Mouse (Mus musculus): ENCODE data around the gene Rcan3. TPM values are rescaled to one million over a fixed set of nuclear protein-coding genes. Genes with fewer than 3 reads are reported as not detected.

The Rcan3 gene
- polyA plus RNA-seq, 1 experiment from 2014 or later = 9.2 TPM

GRCm38 (mm10) chr4:135413491-135413890, 20.2 kb downstream of the Rcan3 start:
- peaks cover 31% of the 10 kb centered on the region for H3K36me3 ChIP-seq (ENCODE audit: control insufficient read depth, insufficient read depth, low read length)
- 78% methylated on average over 8 of the region's 8 CpGs for WGBS
- H3K9ac ChIP-seq (ENCODE audit: low read length) = no peak overlapping the region
- H3K4me1 ChIP-seq (ENCODE audit: control insufficient read depth in 2 of 2, insufficient read depth in 2 of 2, low read length in 2 of 2) = no peaks in the 10 kb centered on the region
- H3K27ac ChIP-seq (replicated peaks in 1 of 2; ENCODE audit: control insufficient read depth in 1 of 2, insufficient read depth in 1 of 2, low read depth in 2 of 2, low read length in 2 of 2) = no peak overlapping the region
- H3K9me3 ChIP-seq (ENCODE audit: control insufficient read depth, low read length) = no peaks in the 10 kb centered on the region
- no peaks in the 10 kb centered on the region for H3K27me3 ChIP-seq (ENCODE audit: control insufficient read depth, insufficient read depth, low read length)
- H3K4me3 ChIP-seq (ENCODE audit: control insufficient read depth in 1 of 2, insufficient read depth in 1 of 2, low read depth in 1 of 2, low read length in 2 of 2) = no peak overlapping the region
- ATAC-seq (ENCODE audit: insufficient number of reproducible peaks, insufficient read depth, low FRiP score, low read depth) = no peak
- no peak overlapping the region for H3K4me2 ChIP-seq (ENCODE audit: low read length)

GRCm38 (mm10) chr4:135411633-135412032, 22.0 kb downstream of the Rcan3 start:
- Histone ChIP-seq H3K4me3 (ENCODE audit: control insufficient read depth in 1 of 2, insufficient read depth in 1 of 2, low read depth in 1 of 2, low read length in 2 of 2) (no peak overlapping the region), H3K27me3 (ENCODE audit: control insufficient read depth, insufficient read depth, low read length) (no peaks in the 10 kb centered on the region), H3K36me3 (ENCODE audit: control insufficient read depth, insufficient read depth, low read length) (peaks cover 17% of the 10 kb centered on the region; the same call in 1 of the 2 replicates), H3K4me2 (ENCODE audit: low read length) (no peak overlapping the region), H3K9ac (ENCODE audit: low read length) (no peak overlapping the region), H3K9me3 (ENCODE audit: control insufficient read depth, low read length) (no peaks in the 10 kb centered on the region), H3K27ac (replicated peaks in 1 of 2; ENCODE audit: control insufficient read depth in 1 of 2, insufficient read depth in 1 of 2, low read depth in 2 of 2, low read length in 2 of 2) (no peak overlapping the region), H3K4me1 (ENCODE audit: control insufficient read depth in 2 of 2, insufficient read depth in 2 of 2, low read length in 2 of 2) (no peaks in the 10 kb centered on the region)
- 42% methylated on average over 4 of the region's 4 CpGs for WGBS
- ATAC-seq (ENCODE audit: insufficient number of reproducible peaks, insufficient read depth, low FRiP score, low read depth) = no peak

GRCm38 (mm10) chr4:135406180-135406579, 27.5 kb downstream of the Rcan3 start:
- H3K4me3 ChIP-seq (ENCODE audit: control insufficient read depth in 1 of 2, insufficient read depth in 1 of 2, low read depth in 1 of 2, low read length in 2 of 2) = no peak overlapping the region
- 49% methylated on average over 5 of the region's 5 CpGs for WGBS
- H3K9me3 ChIP-seq (ENCODE audit: control insufficient read depth, low read length) = no peaks in the 10 kb centered on the region
- H3K4me1 ChIP-seq (ENCODE audit: control insufficient read depth in 2 of 2, insufficient read depth in 2 of 2, low read length in 2 of 2) = no peaks in the 10 kb centered on the region
- H3K27ac ChIP-seq (replicated peaks in 1 of 2; ENCODE audit: control insufficient read depth in 1 of 2, insufficient read depth in 1 of 2, low read depth in 2 of 2, low read length in 2 of 2) = no peak overlapping the region
- no peak overlapping the region for H3K9ac ChIP-seq (ENCODE audit: low read length)
- ATAC-seq (ENCODE audit: insufficient number of reproducible peaks, insufficient read depth, low FRiP score, low read depth) = no peak
- H3K27me3 ChIP-seq (ENCODE audit: control insufficient read depth, insufficient read depth, low read length) = no peaks in the 10 kb centered on the region
- no peak overlapping the region for H3K4me2 ChIP-seq (ENCODE audit: low read length)
- no peaks in the 10 kb centered on the region for H3K36me3 ChIP-seq (ENCODE audit: control insufficient read depth, insufficient read depth, low read length)

GRCm38 (mm10) chr4:135404916-135405315, 28.7 kb downstream of the Rcan3 start:
- 0 out of 2 replicates have a peak, but pooled peaks cover 4% of the 10 kb centered on the region for H3K27me3 ChIP-seq (ENCODE audit: control insufficient read depth, insufficient read depth, low read length)
- WGBS = 95% methylated on average over 2 of the region's 2 CpGs
- no peaks in the 10 kb centered on the region for H3K4me1 ChIP-seq (ENCODE audit: control insufficient read depth in 2 of 2, insufficient read depth in 2 of 2, low read length in 2 of 2)
- H3K9ac ChIP-seq (ENCODE audit: low read length) = no peak overlapping the region
- H3K9me3 ChIP-seq (ENCODE audit: control insufficient read depth, low read length) = no peaks in the 10 kb centered on the region
- H3K27ac ChIP-seq (replicated peaks in 1 of 2; ENCODE audit: control insufficient read depth in 1 of 2, insufficient read depth in 1 of 2, low read depth in 2 of 2, low read length in 2 of 2) = no peak overlapping the region
- no peak overlapping the region for H3K4me3 ChIP-seq (ENCODE audit: control insufficient read depth in 1 of 2, insufficient read depth in 1 of 2, low read depth in 1 of 2, low read length in 2 of 2)
- no peak overlapping the region for H3K4me2 ChIP-seq (ENCODE audit: low read length)
- no peak for ATAC-seq (ENCODE audit: insufficient number of reproducible peaks, insufficient read depth, low FRiP score, low read depth)
- no peaks in the 10 kb centered on the region for H3K36me3 ChIP-seq (ENCODE audit: control insufficient read depth, insufficient read depth, low read length)

- Histone ChIP-seq H3K4me1 (ENCODE audit: control insufficient read depth in 2 of 2, insufficient read depth in 2 of 2, low read length in 2 of 2) (no peaks in the 10 kb centered on the region), H3K9ac (ENCODE audit: low read length) (no peak overlapping the region), H3K9me3 (ENCODE audit: control insufficient read depth, low read length) (no peaks in the 10 kb centered on the region), H3K27me3 (ENCODE audit: control insufficient read depth, insufficient read depth, low read length) (peaks cover 6% of the 10 kb centered on the region; the same call in 1 of the 2 replicates), H3K4me2 (ENCODE audit: low read length) (no peak overlapping the region), H3K27ac (replicated peaks in 1 of 2; ENCODE audit: control insufficient read depth in 1 of 2, insufficient read depth in 1 of 2, low read depth in 2 of 2, low read length in 2 of 2) (no peak overlapping the region), H3K4me3 (ENCODE audit: control insufficient read depth in 1 of 2, insufficient read depth in 1 of 2, low read depth in 1 of 2, low read length in 2 of 2) (no peak overlapping the region), H3K36me3 (ENCODE audit: control insufficient read depth, insufficient read depth, low read length) (no peaks in the 10 kb centered on the region)
- 64% methylated on average over 10 of the region's 10 CpGs for WGBS
- ATAC-seq (ENCODE audit: insufficient number of reproducible peaks, insufficient read depth, low FRiP score, low read depth) = no peak
Observed at GRCm38 (mm10) chr4:135404048-135404447, 29.6 kb downstream of the Rcan3 start.

- Histone ChIP-seq H3K9ac (ENCODE audit: low read length) (no peak overlapping the region), H3K27ac (replicated peaks in 1 of 2; ENCODE audit: control insufficient read depth in 1 of 2, insufficient read depth in 1 of 2, low read depth in 2 of 2, low read length in 2 of 2) (no peak overlapping the region), H3K4me1 (ENCODE audit: control insufficient read depth in 2 of 2, insufficient read depth in 2 of 2, low read length in 2 of 2) (peaks cover 3 to 8% of the 10 kb centered on the region in 2 experiments), H3K4me3 (ENCODE audit: control insufficient read depth in 1 of 2, insufficient read depth in 1 of 2, low read depth in 1 of 2, low read length in 2 of 2) (no peak overlapping the region), H3K27me3 (ENCODE audit: control insufficient read depth, insufficient read depth, low read length) (peaks cover 27% of the 10 kb centered on the region), H3K4me2 (ENCODE audit: low read length) (no peak overlapping the region), H3K9me3 (ENCODE audit: control insufficient read depth, low read length) (no peaks in the 10 kb centered on the region), H3K36me3 (ENCODE audit: control insufficient read depth, insufficient read depth, low read length) (no peaks in the 10 kb centered on the region)
- no peak for ATAC-seq (ENCODE audit: insufficient number of reproducible peaks, insufficient read depth, low FRiP score, low read depth)
- 27% methylated on average over 7 of the region's 7 CpGs for WGBS
Observed at GRCm38 (mm10) chr4:135401881-135402280, 31.8 kb downstream of the Rcan3 start.

GRCm38 (mm10) chr4:135397991-135398390, 35.7 kb downstream of the Rcan3 start, which contains the start of gene Ncmap:
Gene Ncmap, minus strand, starts transcription at chr4:135398227.
- Histone ChIP-seq H3K4me2 (ENCODE audit: low read length) (peak within 1 kb of the TSS; percentile 84), H3K27ac (replicated peaks in 1 of 2; ENCODE audit: control insufficient read depth in 1 of 2, insufficient read depth in 1 of 2, low read depth in 2 of 2, low read length in 2 of 2) (no peak within 1 kb of the TSS), H3K9ac (ENCODE audit: low read length) (peak within 1 kb of the TSS; percentile 59), H3K9me3 (ENCODE audit: control insufficient read depth, low read length) (0 out of 2 replicates have a peak, but pooled peaks cover under 1% of the 10 kb centered on the region), H3K4me3 (ENCODE audit: control insufficient read depth in 1 of 2, insufficient read depth in 1 of 2, low read depth in 1 of 2, low read length in 2 of 2) (peak within 1 kb of the TSS; percentile 39 to 46), H3K36me3 (ENCODE audit: control insufficient read depth, insufficient read depth, low read length) (no peaks in the 10 kb centered on the region), H3K4me1 (ENCODE audit: control insufficient read depth in 2 of 2, insufficient read depth in 2 of 2, low read length in 2 of 2) (peaks cover 3 to 8% of the 10 kb centered on the region in 2 experiments), H3K27me3 (ENCODE audit: control insufficient read depth, insufficient read depth, low read length) (peaks cover 43% of the 10 kb centered on the region)
- WGBS = 1% methylated on average over 29 of the region's 29 CpGs
- no peak for ATAC-seq (ENCODE audit: insufficient number of reproducible peaks, insufficient read depth, low FRiP score, low read depth)

- peak overlapping the region; percentile 59 for H3K9ac ChIP-seq (ENCODE audit: low read length)
- H3K4me2 ChIP-seq (ENCODE audit: low read length) = peak overlapping the region; percentile 84
- H3K27ac ChIP-seq (replicated peaks in 1 of 2; ENCODE audit: control insufficient read depth in 1 of 2, insufficient read depth in 1 of 2, low read depth in 2 of 2, low read length in 2 of 2) = no peak overlapping the region
- H3K4me3 ChIP-seq (ENCODE audit: control insufficient read depth in 1 of 2, insufficient read depth in 1 of 2, low read depth in 1 of 2, low read length in 2 of 2) = peak overlapping the region; percentile 39 to 46
- H3K9me3 ChIP-seq (ENCODE audit: control insufficient read depth, low read length) = 0 out of 2 replicates have a peak, but pooled peaks cover 3% of the 10 kb centered on the region
- H3K36me3 ChIP-seq (ENCODE audit: control insufficient read depth, insufficient read depth, low read length) = no peaks in the 10 kb centered on the region
- peaks cover 43% of the 10 kb centered on the region for H3K27me3 ChIP-seq (ENCODE audit: control insufficient read depth, insufficient read depth, low read length)
- WGBS = 3% methylated on average over 16 of the region's 16 CpGs
- H3K4me1 ChIP-seq (ENCODE audit: control insufficient read depth in 2 of 2, insufficient read depth in 2 of 2, low read length in 2 of 2) = peaks cover 3 to 8% of the 10 kb centered on the region in 2 experiments
- no peak for ATAC-seq (ENCODE audit: insufficient number of reproducible peaks, insufficient read depth, low FRiP score, low read depth)
Observed at GRCm38 (mm10) chr4:135397551-135397950, 36.1 kb downstream of the Rcan3 start.
